Mouse (Mus musculus) liver, embryonic 14.5 days (tissue): ENCODE results near the gene Nfatc2.

ENCODE experiments used
- CTCF ChIP-seq: IDR thresholded peaks from 2 replicates; pipeline ENCODE4 v1.5.1; 2016; ENCODE audit warnings: antibody characterized with exemption, low read depth, control low read depth
- EP300 ChIP-seq: IDR thresholded peaks from 2 replicates; pipeline ENCODE4 v1.6.1; 2016; ENCODE audit warnings: antibody characterized with exemption, low read depth

DNA sequence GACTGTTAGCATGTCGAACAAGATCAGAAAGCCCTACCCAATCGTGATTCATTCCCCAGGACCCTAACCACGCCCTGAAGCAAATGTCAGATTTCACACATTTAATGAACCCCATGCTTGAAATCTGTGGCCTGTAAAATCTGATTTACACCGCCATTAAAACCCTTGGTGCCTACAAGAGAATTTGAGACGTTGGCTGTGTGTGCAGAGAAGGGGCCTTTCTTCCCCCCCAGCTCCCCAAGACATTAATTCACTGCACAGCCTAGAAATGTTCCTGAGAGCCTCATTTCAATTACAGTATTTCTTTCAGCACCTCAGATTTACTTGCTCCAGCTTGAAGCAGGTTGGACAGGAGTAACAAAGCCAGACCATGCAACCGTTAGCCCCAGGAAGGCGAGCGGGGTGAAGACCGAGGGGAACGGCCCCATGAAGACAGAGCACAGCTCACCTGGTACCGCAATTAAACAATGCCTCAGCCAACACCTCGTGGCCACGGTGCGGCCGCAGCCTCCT is 16.8 kb upstream of the Nfatc2 start:
- TF ChIP-seq CTCF = no peak
- TF ChIP-seq EP300 = no peak
